Mouse (Mus musculus) bone marrow macrophage, adult 2 months (primary cell): ENCODE results near the gene Adcy4.

ENCODE experiments used
- CTCF ChIP-seq: IDR thresholded peaks from 2 replicates; pipeline ENCODE4 v1.5.1; 2012; ENCODE audit warnings: low read depth, mild to moderate bottlenecking, low read length, moderate library complexity
- POLR2A ChIP-seq: IDR thresholded peaks from 2 replicates; pipeline ENCODE4 v1.6.1; 2012; ENCODE audit warnings: mild to moderate bottlenecking, low read depth, low read length, borderline replicate concordance

GRCm38 (mm10) chr14:55783171-55783957 lies 531 bp downstream of the Adcy4 start:
- no peak for TF ChIP-seq CTCF
- no peak for TF ChIP-seq POLR2A
